Mouse (Mus musculus): ENCODE results near the gene Nup210l. TPM values are rescaled to one million over a fixed set of nuclear protein-coding genes. Genes with fewer than 3 reads are reported as not detected.
A peak's percentile ranks its signal among the peaks of the same experiment; 100 is the strongest.

The Nup210l gene
- polyA plus RNA-seq, 1 experiment from 2014 or later = 0.67 TPM

DNA sequence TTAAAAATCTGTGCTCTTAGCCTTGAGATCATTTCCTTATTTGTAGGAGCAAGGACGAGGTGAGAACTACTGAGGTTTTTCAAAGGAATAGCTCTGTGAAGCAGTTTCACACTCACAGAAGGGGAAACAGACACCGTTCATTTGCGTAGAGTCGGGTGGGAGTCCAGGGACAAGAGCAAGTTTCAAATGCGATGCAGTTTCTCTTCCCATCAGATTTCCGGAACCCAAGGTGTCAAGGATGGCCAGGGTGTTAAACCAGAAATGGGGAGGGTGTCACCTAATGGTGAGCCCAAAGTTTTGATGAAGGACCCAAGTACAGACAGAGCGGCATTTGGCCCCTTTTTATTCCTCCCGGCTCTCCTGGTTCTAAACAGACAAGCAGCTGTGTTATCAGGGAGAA is 127.1 kb downstream of the Nup210l start:
- DNase-seq (ENCODE audit: low spot score) = no peak
- Histone ChIP-seq H3K4me3 (ENCODE audit: low read depth, low read length) (peak overlapping the region; percentile 73), H3K4me1 (replicated peaks; ENCODE audit: control insufficient read depth, insufficient read depth, low read length) (no peaks in the 10 kb centered on the region; the same call in 1 of the 2 replicates), H3K36me3 (ENCODE audit: control insufficient read depth, insufficient read depth, low read length) (peaks cover 8% of the 10 kb centered on the region; the same call in 1 of the 2 replicates), H3K9me3 (ENCODE audit: control insufficient read depth, low read length) (no peaks in the 10 kb centered on the region), H3K9ac (ENCODE audit: low read length) (peak overlapping the region; percentile 86), H3K27me3 (ENCODE audit: control insufficient read depth, insufficient read depth, low read length) (no peaks in the 10 kb centered on the region), H3K27ac (ENCODE audit: low read depth, low read length) (no peak overlapping the region), H3K4me2 (ENCODE audit: low read depth, low read length, severe bottlenecking) (peak overlapping the region; percentile 78)
- 21% methylated on average over 8 of the region's 8 CpGs for WGBS
- ATAC-seq (replicated peaks; ENCODE audit: low FRiP score) = no peak

- under 1% methylated on average over 61 of the region's 61 CpGs for WGBS
- peak within 1 kb of the TSS; percentile 66 for H3K27ac ChIP-seq (ENCODE audit: low read depth, low read length)
- peak within 1 kb of the TSS; percentile 86 for H3K9ac ChIP-seq (ENCODE audit: low read length)
- H3K4me1 ChIP-seq (replicated peaks; ENCODE audit: control insufficient read depth, insufficient read depth, low read length) = no peaks in the 10 kb centered on the region; the same call in 1 of the 2 replicates
- H3K27me3 ChIP-seq (ENCODE audit: control insufficient read depth, insufficient read depth, low read length) = no peaks in the 10 kb centered on the region
- peaks cover 8% of the 10 kb centered on the region; the same call in 1 of the 2 replicates for H3K36me3 ChIP-seq (ENCODE audit: control insufficient read depth, insufficient read depth, low read length)
- H3K9me3 ChIP-seq (ENCODE audit: control insufficient read depth, low read length) = no peaks in the 10 kb centered on the region
- H3K4me2 ChIP-seq (ENCODE audit: low read depth, low read length, severe bottlenecking) = peak within 1 kb of the TSS; percentile 78
- ATAC-seq (replicated peaks; ENCODE audit: low FRiP score) = peak; percentile 97
- DNase-seq (ENCODE audit: low spot score) = peak; percentile 95
- H3K4me3 ChIP-seq (ENCODE audit: low read depth, low read length) = peak within 1 kb of the TSS; percentile 73
Measured at GRCm38 (mm10) chr3:90231507-90232333, 127.8 kb downstream of the Nup210l start, which contains the start of gene Jtb. Jtb (plus strand) TSS chr3:90231597.

DNA sequence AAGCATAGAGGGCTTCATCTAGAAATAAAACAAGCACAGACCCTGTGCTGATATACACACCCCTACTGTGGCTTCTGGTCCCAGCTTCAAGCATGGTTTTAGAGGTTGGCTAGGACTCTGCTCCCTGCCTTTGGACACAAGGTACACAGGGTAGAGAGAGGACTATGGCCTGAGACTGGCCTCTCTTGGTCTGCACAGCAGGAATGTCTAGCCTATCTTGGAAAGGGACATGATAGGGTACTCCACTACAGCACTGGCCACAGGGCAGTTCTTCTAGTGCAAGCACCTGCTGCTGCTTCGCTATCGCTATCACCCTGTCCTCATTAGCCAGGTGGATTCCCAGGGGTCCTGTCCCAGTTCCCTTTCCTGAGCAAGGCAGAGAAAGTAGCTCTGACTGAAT is 137.3 kb downstream of the Nup210l start:
- no peaks in the 10 kb centered on the region for H3K27me3 ChIP-seq (ENCODE audit: control insufficient read depth, insufficient read depth, low read length)
- no peaks in the 10 kb centered on the region for H3K36me3 ChIP-seq (ENCODE audit: control insufficient read depth, insufficient read depth, low read length)
- ATAC-seq (replicated peaks; ENCODE audit: low FRiP score) (no peak), DNase-seq (ENCODE audit: low spot score) (no peak)
- H3K4me3 ChIP-seq (ENCODE audit: low read depth, low read length) = no peak overlapping the region
- no peak overlapping the region for H3K4me2 ChIP-seq (ENCODE audit: low read depth, low read length, severe bottlenecking)
- no peak overlapping the region for H3K9ac ChIP-seq (ENCODE audit: low read length)
- 83% methylated on average over 2 of the region's 2 CpGs for WGBS
- no peaks in the 10 kb centered on the region for H3K9me3 ChIP-seq (ENCODE audit: control insufficient read depth, low read length)
- peaks cover 4% of the 10 kb centered on the region; the same call in 1 of the 2 replicates for H3K4me1 ChIP-seq (replicated peaks; ENCODE audit: control insufficient read depth, insufficient read depth, low read length)
- H3K27ac ChIP-seq (ENCODE audit: low read depth, low read length) = no peak overlapping the region

DNA sequence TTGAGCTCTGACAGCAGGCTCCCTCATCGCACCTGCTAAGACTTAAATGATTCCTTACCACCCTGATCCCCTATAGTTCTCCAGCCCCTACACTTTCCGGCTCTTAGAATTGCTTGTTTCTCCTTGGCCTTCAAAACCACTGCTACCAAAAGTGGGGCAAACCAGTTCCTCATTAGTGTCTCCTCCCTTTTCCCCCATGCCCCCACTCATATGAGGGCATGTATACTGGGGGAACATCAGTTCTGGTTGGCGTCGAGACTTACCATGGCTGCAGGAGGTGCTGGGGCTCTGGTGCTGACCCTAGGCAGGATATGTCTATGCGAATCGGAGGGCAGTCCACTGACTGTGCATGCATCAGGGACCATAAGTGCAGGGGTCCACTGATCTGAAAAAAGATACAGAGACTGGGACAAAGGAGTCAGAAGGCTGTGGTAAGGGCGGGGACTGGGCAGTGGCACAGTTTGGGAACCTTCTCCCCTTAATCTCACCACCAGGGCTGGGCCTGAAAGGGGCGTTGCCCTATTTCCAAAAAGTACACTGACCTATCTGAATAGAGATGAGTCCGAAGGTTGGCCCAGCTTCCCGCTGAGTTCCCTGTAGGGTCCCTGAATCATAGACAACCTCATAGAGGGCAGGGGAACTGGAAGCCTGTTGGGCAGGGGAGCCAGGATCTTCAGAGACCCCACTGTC is 137.9 kb downstream of the Nup210l start:
- 87% methylated on average over 10 of the region's 10 CpGs for WGBS
- H3K4me2 ChIP-seq (ENCODE audit: low read depth, low read length, severe bottlenecking) = no peak overlapping the region
- H3K9me3 ChIP-seq (ENCODE audit: control insufficient read depth, low read length) = no peaks in the 10 kb centered on the region
- H3K27me3 ChIP-seq (ENCODE audit: control insufficient read depth, insufficient read depth, low read length) = no peaks in the 10 kb centered on the region
- ATAC-seq (replicated peaks; ENCODE audit: low FRiP score) (0 out of 2 replicates have a peak, but pooled peaks have one; percentile 4), DNase-seq (ENCODE audit: low spot score) (no peak)
- H3K36me3 ChIP-seq (ENCODE audit: control insufficient read depth, insufficient read depth, low read length) = no peaks in the 10 kb centered on the region
- H3K4me3 ChIP-seq (ENCODE audit: low read depth, low read length) = no peak overlapping the region
- no peak overlapping the region for H3K27ac ChIP-seq (ENCODE audit: low read depth, low read length)
- peaks cover 4% of the 10 kb centered on the region; the same call in 1 of the 2 replicates for H3K4me1 ChIP-seq (replicated peaks; ENCODE audit: control insufficient read depth, insufficient read depth, low read length)
- H3K9ac ChIP-seq (ENCODE audit: low read length) = no peak overlapping the region

DNA sequence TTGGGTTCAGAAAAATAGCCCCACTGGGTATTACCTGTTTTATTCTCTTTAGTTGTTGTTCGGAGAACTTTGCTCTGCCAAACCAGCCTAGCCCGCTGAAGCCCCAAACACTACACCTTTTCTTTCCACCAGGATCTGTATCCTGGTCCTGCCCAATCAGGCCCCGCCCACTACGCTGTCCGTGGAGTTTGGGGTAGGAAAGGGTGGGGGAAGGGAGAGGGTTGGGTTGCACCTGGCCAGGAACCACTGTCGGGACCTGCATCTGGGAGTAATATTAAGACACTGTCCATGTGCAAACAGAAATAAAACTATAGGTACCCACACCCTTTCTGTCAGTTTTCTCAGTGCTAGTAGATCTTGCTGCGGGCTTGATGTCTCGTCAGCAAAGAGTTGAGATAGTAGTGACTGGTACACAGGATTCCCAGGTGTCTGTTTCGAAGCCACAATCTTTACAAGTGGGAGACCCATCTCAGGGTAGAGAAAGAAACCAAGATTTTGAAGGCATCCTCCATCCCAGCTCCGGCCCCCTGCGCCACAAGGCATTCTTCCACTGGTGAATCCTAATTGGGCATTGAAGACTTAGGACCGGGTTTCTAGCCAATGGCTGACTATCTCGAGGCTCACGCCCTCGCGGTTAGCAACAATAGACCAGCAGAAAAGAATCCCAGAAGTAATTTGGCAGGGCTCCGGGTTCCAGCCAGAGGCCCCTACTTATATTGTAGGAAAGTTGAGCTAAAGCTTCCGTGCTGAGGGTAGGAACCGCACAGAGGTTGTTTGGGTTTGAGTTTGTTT is 139.2 kb downstream of the Nup210l start, which contains the start of gene Creb3l4:
Gene Creb3l4 (minus strand): TSS at position 529 of the 792 bp plus-strand sequence.
- ATAC-seq (replicated peaks; ENCODE audit: low FRiP score) = peak; percentile 80
- Histone ChIP-seq H3K27me3 (ENCODE audit: control insufficient read depth, insufficient read depth, low read length) (no peaks in the 10 kb centered on the region), H3K4me2 (ENCODE audit: low read depth, low read length, severe bottlenecking) (peak within 1 kb of the TSS; percentile 51), H3K4me1 (replicated peaks; ENCODE audit: control insufficient read depth, insufficient read depth, low read length) (peaks cover 6% of the 10 kb centered on the region; the same call in 1 of the 2 replicates), H3K27ac (ENCODE audit: low read depth, low read length) (peak within 1 kb of the TSS; percentile 57; the same call in 1 of the 2 replicates), H3K4me3 (ENCODE audit: low read depth, low read length) (peak within 1 kb of the TSS; percentile 29), H3K36me3 (ENCODE audit: control insufficient read depth, insufficient read depth, low read length) (no peaks in the 10 kb centered on the region), H3K9ac (ENCODE audit: low read length) (peak within 1 kb of the TSS; percentile 30), H3K9me3 (ENCODE audit: control insufficient read depth, low read length) (no peaks in the 10 kb centered on the region)
- DNase-seq (ENCODE audit: low spot score) = peak; percentile 81
- WGBS = 2% methylated on average over 19 of the region's 19 CpGs

GRCm38 (mm10) chr3:90245406-90245805 is 141.5 kb downstream of the Nup210l start:
- Histone ChIP-seq H3K9ac (ENCODE audit: low read length) (no peak overlapping the region), H3K4me2 (ENCODE audit: low read depth, low read length, severe bottlenecking) (no peak overlapping the region), H3K9me3 (ENCODE audit: control insufficient read depth, low read length) (no peaks in the 10 kb centered on the region), H3K27me3 (ENCODE audit: control insufficient read depth, insufficient read depth, low read length) (no peaks in the 10 kb centered on the region), H3K27ac (ENCODE audit: low read depth, low read length) (no peak overlapping the region), H3K4me3 (ENCODE audit: low read depth, low read length) (no peak overlapping the region), H3K36me3 (ENCODE audit: control insufficient read depth, insufficient read depth, low read length) (no peaks in the 10 kb centered on the region), H3K4me1 (replicated peaks; ENCODE audit: control insufficient read depth, insufficient read depth, low read length) (peaks cover 11% of the 10 kb centered on the region)
- ATAC-seq (replicated peaks; ENCODE audit: low FRiP score) = no peak
- no peak for DNase-seq (ENCODE audit: low spot score)
- WGBS = 75% methylated on average over 2 of the region's 2 CpGs

DNA sequence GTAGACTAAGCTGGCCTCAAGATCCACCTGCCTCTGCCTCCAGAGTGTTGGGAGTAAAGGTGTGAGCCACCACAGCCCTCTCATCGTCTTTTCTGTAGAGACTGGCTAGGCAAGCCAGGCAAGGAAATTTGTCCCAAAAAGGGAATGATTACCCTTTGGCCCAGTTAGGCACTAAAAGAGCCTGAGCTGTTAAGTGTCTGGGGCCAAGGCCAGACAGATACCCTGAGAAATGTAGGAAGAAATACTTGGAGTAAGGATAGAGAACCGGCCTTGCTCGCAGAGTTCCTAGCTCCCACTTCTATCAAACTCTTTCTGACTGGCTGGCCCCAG is 143.7 kb downstream of the Nup210l start:
- Histone ChIP-seq H3K4me2 (ENCODE audit: low read depth, low read length, severe bottlenecking) (peak overlapping the region; percentile 50), H3K36me3 (ENCODE audit: control insufficient read depth, insufficient read depth, low read length) (no peaks in the 10 kb centered on the region; the same call in 1 of the 2 replicates), H3K4me1 (replicated peaks; ENCODE audit: control insufficient read depth, insufficient read depth, low read length) (peaks cover 11% of the 10 kb centered on the region), H3K27ac (ENCODE audit: low read depth, low read length) (peak overlapping the region; percentile 74), H3K4me3 (ENCODE audit: low read depth, low read length) (peak overlapping the region; percentile 55), H3K27me3 (ENCODE audit: control insufficient read depth, insufficient read depth, low read length) (no peaks in the 10 kb centered on the region), H3K9me3 (ENCODE audit: control insufficient read depth, low read length) (no peaks in the 10 kb centered on the region), H3K9ac (ENCODE audit: low read length) (peak overlapping the region; percentile 51)
- WGBS = 0% methylated on average over 3 of the region's 3 CpGs
- DNase-seq (ENCODE audit: low spot score) (no peak), ATAC-seq (replicated peaks; ENCODE audit: low FRiP score) (peak; percentile 14)
